ENCODE assay signal across 8 mouse cellular contexts in genomic region chr5:66798135-66798534, GRCm38 (mm10). TPM values are rescaled to one million over a fixed set of nuclear protein-coding genes. Genes with fewer than 3 reads are reported as not detected.
DNase-seq lines count a peak whose midpoint lies in the region; ATAC-seq lines count a peak whose summit lies in the region.

No protein-coding gene starts in this region.

- DNase-seq in kidney, postnatal 10 days, result no peak
- DNase-seq in midbrain, embryonic 14.5 days, result peak; percentile 50
- no peak for DNase-seq in spleen, postnatal 36 days (ENCODE audit: low spot score in 2 of 2)
- no peak for DNase-seq in thymus, postnatal 36 days

- peak overlapping the region; percentile 22; the same call in 1 of the 2 replicates for H3K27ac ChIP-seq in kidney, embryonic 16.5 days (ENCODE audit: low read length)
- peak overlapping the region; percentile 60 for H3K27ac ChIP-seq in embryonic facial prominence, embryonic 13.5 days
- H3K27ac ChIP-seq in forebrain, embryonic 15.5 days (replicated peaks), result peak overlapping the region; percentile 51
- H3K27ac ChIP-seq in midbrain, embryonic 14.5 days (replicated peaks; ENCODE audit: low read depth, low read length), result peak overlapping the region; percentile 58
- no peak overlapping the region for H3K27ac ChIP-seq in intestine, embryonic 16.5 days (ENCODE audit: low read length)

- H3K9ac ChIP-seq in kidney, embryonic 16.5 days (replicated peaks; ENCODE audit: low read length), result no peak overlapping the region
- H3K9ac ChIP-seq in embryonic facial prominence, embryonic 13.5 days, result no peak overlapping the region
- no peak overlapping the region for H3K9ac ChIP-seq in forebrain, embryonic 15.5 days (replicated peaks)
- H3K9ac ChIP-seq in midbrain, embryonic 14.5 days (replicated peaks; ENCODE audit: low read length), result no peak overlapping the region
- H3K9ac ChIP-seq in intestine, embryonic 16.5 days (ENCODE audit: low read depth, low read length), result no peak overlapping the region

- H3K9me3 ChIP-seq in kidney, embryonic 16.5 days (ENCODE audit: low read length), result no peaks in the 10 kb centered on the region
- H3K9me3 ChIP-seq in embryonic facial prominence, embryonic 13.5 days, result no peaks in the 10 kb centered on the region
- no peaks in the 10 kb centered on the region for H3K9me3 ChIP-seq in forebrain, embryonic 15.5 days
- H3K9me3 ChIP-seq in midbrain, embryonic 14.5 days (ENCODE audit: control insufficient read depth, low read length), result no peaks in the 10 kb centered on the region
- H3K9me3 ChIP-seq in intestine, embryonic 16.5 days (ENCODE audit: control insufficient read depth, low read length), result no peaks in the 10 kb centered on the region

- ATAC-seq in kidney, embryonic 16.5 days (ENCODE audit: low FRiP score, low TSS enrichment), result no peak
- no peak for ATAC-seq in embryonic facial prominence, embryonic 13.5 days (ENCODE audit: insufficient number of reproducible peaks, insufficient read depth, low FRiP score, low TSS enrichment, low read depth)
- 0 out of 2 replicates have a peak, but pooled peaks have one; percentile 24 for ATAC-seq in forebrain, embryonic 15.5 days (replicated peaks)
- ATAC-seq in midbrain, embryonic 14.5 days (ENCODE audit: low FRiP score, low TSS enrichment), result no peak; the same call in 1 of the 2 replicates
- ATAC-seq in intestine, embryonic 16.5 days, result no peak

- H3K4me2 ChIP-seq in kidney, embryonic 16.5 days (replicated peaks; ENCODE audit: low read depth, low read length), result no peak overlapping the region
- H3K4me2 ChIP-seq in embryonic facial prominence, embryonic 13.5 days, result no peak overlapping the region
- no peak overlapping the region for H3K4me2 ChIP-seq in forebrain, embryonic 15.5 days (replicated peaks)
- no peak overlapping the region for H3K4me2 ChIP-seq in midbrain, embryonic 14.5 days (ENCODE audit: low read length)
- H3K4me2 ChIP-seq in intestine, embryonic 16.5 days (ENCODE audit: low read depth, low read length), result no peak overlapping the region

- H3K36me3 ChIP-seq in kidney, embryonic 16.5 days (ENCODE audit: insufficient read depth, low read length), result no peaks in the 10 kb centered on the region
- H3K36me3 ChIP-seq in embryonic facial prominence, embryonic 13.5 days, result no peaks in the 10 kb centered on the region
- H3K36me3 ChIP-seq in forebrain, embryonic 15.5 days, result no peaks in the 10 kb centered on the region
- H3K36me3 ChIP-seq in midbrain, embryonic 14.5 days (ENCODE audit: control insufficient read depth, insufficient read depth, low read length), result no peaks in the 10 kb centered on the region
- no peaks in the 10 kb centered on the region for H3K36me3 ChIP-seq in intestine, embryonic 16.5 days (ENCODE audit: control insufficient read depth, insufficient read depth, low read length)

- H3K4me3 ChIP-seq in kidney, embryonic 16.5 days (ENCODE audit: low read length), result no peak overlapping the region
- H3K4me3 ChIP-seq in embryonic facial prominence, embryonic 13.5 days, result no peak overlapping the region
- no peak overlapping the region for H3K4me3 ChIP-seq in forebrain, embryonic 15.5 days
- no peak overlapping the region for H3K4me3 ChIP-seq in midbrain, embryonic 14.5 days (replicated peaks; ENCODE audit: low read depth, low read length)
- no peak overlapping the region for H3K4me3 ChIP-seq in intestine, embryonic 16.5 days (ENCODE audit: low read length)

- no peaks in the 10 kb centered on the region; the same call in 1 of the 2 replicates for H3K27me3 ChIP-seq in kidney, embryonic 16.5 days (ENCODE audit: insufficient read depth, low read length)
- H3K27me3 ChIP-seq in embryonic facial prominence, embryonic 13.5 days, result no peaks in the 10 kb centered on the region
- H3K27me3 ChIP-seq in forebrain, embryonic 15.5 days, result no peaks in the 10 kb centered on the region
- no peaks in the 10 kb centered on the region for H3K27me3 ChIP-seq in midbrain, embryonic 14.5 days (ENCODE audit: control insufficient read depth, insufficient read depth, low read length)
- H3K27me3 ChIP-seq in intestine, embryonic 16.5 days (replicated peaks; ENCODE audit: control insufficient read depth, insufficient read depth, low read length), result no peaks in the 10 kb centered on the region

- H3K4me1 ChIP-seq in kidney, embryonic 16.5 days (ENCODE audit: insufficient read depth, low read length), result peaks cover 36% of the 10 kb centered on the region
- H3K4me1 ChIP-seq in embryonic facial prominence, embryonic 13.5 days, result peaks cover 37% of the 10 kb centered on the region
- peaks cover 27% of the 10 kb centered on the region for H3K4me1 ChIP-seq in forebrain, embryonic 15.5 days
- H3K4me1 ChIP-seq in midbrain, embryonic 14.5 days (ENCODE audit: control insufficient read depth, insufficient read depth, low read length), result peaks cover 28% of the 10 kb centered on the region
- H3K4me1 ChIP-seq in intestine, embryonic 16.5 days (ENCODE audit: control insufficient read depth, insufficient read depth, low read length), result peaks cover 13% of the 10 kb centered on the region

- WGBS in kidney, embryonic 16.5 days, result 58% methylated on average over 3 of the region's 3 CpGs
- 40% methylated on average over 3 of the region's 3 CpGs for WGBS in embryonic facial prominence, embryonic 13.5 days
- 23% methylated on average over 3 of the region's 3 CpGs for WGBS in forebrain, embryonic 15.5 days
- WGBS in midbrain, embryonic 14.5 days, result 15% methylated on average over 3 of the region's 3 CpGs
- WGBS in intestine, embryonic 16.5 days, result 41% methylated on average over 3 of the region's 3 CpGs

RNA-seq across cellular contexts. Expression of gene Limch1, which starts 52.5 kb away (rescaled TPM):
- 36.3 and 37.5 TPM in 2 replicates for polyA plus RNA-seq in kidney, embryonic 16.5 days (2015; fragmentation: Nextera tagmentation; extraction: Ambion mirVana)
- polyA plus RNA-seq in embryonic facial prominence, embryonic 13.5 days (2015; fragmentation: Nextera tagmentation; extraction: Ambion mirVana), result 106 and 115 TPM in 2 replicates
- polyA plus RNA-seq in forebrain, embryonic 15.5 days (2015; fragmentation: Nextera tagmentation; extraction: Ambion mirVana), result 84.3 and 85.1 TPM in 2 replicates
- polyA plus RNA-seq in midbrain, embryonic 14.5 days (2014; fragmentation: Nextera tagmentation; extraction: Ambion mirVana), result 53.6 and 56.5 TPM in 2 replicates
- polyA plus RNA-seq in intestine, embryonic 16.5 days (2015; fragmentation: Nextera tagmentation; extraction: Ambion mirVana), result 7.5 and 8.5 TPM in 2 replicates
